Mouse (Mus musculus) thymus, postnatal 36 days (tissue): ENCODE measurements around the gene Nubp1.

ENCODE experiments used
- DNase-seq, 2 experiments: peaks; one replicate each; pipeline ENCODE4 v3.0.0; 2022; ENCODE audit warnings: mixed read lengths in 2 of 2

Nubp1 gene

GRCm38 (mm10) chr16:10417723-10418259 lies 6.0 kb downstream of the Nubp1 start:
- DNase-seq = no peak

- no peak for DNase-seq
Observed at GRCm38 (mm10) chr16:10420447-10421054, 8.8 kb downstream of the Nubp1 start.

- no peak for DNase-seq
Observed at GRCm38 (mm10) chr16:10431911-10432310, 20.2 kb downstream of the Nubp1 start.

GRCm38 (mm10) chr16:10432387-10432786 lies 20.6 kb downstream of the Nubp1 start:
- DNase-seq = no peak

DNA sequence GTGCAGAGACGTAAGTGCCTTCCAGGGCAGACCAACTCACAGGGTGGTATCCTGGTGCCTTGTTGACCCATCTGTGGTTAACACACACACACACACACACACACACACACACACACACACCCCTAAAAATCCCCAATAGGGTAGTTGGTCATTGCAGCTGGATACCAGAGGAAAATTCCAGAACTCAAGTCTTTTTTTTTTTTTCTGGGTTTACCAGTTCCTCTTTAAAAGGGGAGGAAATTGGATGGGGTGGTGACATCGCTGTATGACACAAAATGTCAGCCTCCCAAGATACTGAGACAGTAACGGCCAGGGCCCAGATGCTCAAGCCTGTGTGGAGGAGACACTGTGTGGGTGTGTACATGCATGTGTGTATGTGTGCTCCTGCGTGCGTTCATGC lies 21.6 kb downstream of the Nubp1 start:
- no peak for DNase-seq

DNA sequence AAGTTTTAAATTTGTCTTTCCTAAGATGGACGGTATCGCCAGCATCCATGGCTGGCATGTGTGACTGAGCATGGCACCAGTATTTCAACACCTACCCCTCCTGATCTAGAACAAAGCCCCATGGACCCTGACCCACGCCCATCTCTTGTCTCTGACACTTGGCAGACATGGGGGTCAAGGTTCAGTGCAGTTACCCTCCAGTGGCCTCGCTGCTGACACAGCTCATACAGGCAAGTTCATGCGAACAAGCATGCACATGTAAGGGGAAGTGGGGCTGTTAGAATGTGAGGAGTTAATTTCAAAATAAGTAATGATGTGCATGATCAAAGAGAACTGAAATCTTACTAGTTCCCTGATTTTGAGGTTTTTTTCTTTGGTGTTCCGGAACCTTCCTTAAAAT lies 24.4 kb downstream of the Nubp1 start:
- no peak for DNase-seq

GRCm38 (mm10) chr16:10438055-10438454 lies 26.3 kb downstream of the Nubp1 start:
- DNase-seq = no peak

- DNase-seq = no peak
Observed at GRCm38 (mm10) chr16:10441328-10441727, 29.6 kb downstream of the Nubp1 start.

DNA sequence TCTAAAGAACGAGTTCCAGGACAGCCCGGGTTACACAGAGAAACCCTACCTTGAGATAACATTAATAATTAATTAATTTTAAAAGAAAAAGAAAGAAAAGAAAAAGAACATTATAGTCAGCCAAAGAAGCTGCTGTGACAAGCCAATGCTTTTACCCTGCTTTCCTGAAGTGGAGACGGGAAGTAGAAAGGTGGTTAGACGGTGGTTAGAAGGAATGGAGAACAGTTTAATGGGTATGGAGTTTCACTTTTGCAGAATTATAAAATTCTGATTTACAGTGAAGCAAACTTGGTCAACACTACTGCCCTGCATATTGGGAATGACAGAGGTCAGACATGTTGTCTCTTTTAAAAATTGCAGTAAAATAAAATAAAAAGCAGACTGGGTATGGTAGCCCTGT lies 30.0 kb downstream of the Nubp1 start:
- no peak for DNase-seq

DNA sequence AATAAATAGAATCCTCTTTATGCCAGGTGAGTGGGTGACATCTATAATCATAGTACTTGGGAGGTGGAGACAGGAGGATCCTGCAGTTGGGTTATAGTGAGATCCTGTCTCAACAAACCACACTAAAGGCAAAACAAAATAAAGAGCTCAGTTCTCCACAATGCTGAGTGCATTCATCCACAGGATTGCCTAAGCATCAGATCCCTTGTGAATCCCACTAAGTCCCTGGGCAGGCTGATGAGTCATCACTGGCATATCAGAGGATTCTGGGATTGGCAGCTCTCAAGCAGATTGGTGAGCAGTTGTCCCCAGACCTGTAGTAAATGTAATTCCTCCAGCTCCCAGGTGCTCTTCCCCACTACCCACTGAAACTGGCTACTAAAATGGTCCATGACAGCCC lies 32.0 kb downstream of the Nubp1 start:
- DNase-seq = no peak

- no peak for DNase-seq
Observed at GRCm38 (mm10) chr16:10446573-10447263, 35.0 kb downstream of the Nubp1 start.

DNA sequence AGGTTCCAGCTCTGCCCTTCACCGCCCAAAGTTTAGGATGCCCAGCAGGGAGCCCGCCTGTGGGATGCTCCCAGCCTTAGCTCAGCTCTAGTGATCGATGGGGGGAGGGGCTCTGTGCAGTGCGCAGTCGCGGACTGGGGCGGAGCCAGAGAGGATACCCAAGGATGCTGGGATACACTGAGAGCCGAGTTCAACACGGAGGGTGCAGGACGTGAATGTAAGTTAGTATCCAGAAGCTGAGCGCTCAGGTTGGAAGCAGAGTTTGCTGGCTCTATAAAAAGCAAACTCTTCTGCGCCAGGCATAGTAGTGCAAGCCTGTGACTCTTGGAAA lies 35.5 kb downstream of the Nubp1 start, which contains the start of gene Tvp23a:
Gene Tvp23a (minus strand): TSS at position 99 of the 331 bp plus-strand sequence.
- no peak for DNase-seq

DNA sequence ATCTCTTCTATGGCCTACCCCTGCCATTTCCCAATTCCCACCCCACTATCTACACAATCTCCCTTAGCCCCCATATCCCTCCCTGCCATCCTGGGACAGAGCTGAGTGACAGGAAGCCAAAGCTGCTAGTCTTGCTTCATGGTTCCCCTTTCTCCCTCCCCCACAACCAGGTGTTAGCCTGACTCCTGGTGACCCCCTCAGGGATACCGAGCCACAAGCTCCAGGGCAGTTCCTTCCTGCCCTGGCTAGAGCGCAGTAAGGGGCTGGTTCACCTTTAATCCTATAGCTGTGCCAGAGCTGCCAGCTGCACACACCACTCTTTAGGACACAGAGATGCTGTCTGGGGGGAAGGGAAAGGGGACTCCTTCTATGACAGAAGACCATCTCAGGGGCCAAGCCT lies 36.0 kb downstream of the Nubp1 start:
- no peak for DNase-seq

- no peak for DNase-seq
Observed at GRCm38 (mm10) chr16:10448931-10449330, 37.2 kb downstream of the Nubp1 start.

GRCm38 (mm10) chr16:10451906-10452305 lies 40.2 kb downstream of the Nubp1 start:
- DNase-seq = no peak

GRCm38 (mm10) chr16:10452445-10452896 lies 40.7 kb downstream of the Nubp1 start:
- peak; percentile 12 to 14 for DNase-seq

DNA sequence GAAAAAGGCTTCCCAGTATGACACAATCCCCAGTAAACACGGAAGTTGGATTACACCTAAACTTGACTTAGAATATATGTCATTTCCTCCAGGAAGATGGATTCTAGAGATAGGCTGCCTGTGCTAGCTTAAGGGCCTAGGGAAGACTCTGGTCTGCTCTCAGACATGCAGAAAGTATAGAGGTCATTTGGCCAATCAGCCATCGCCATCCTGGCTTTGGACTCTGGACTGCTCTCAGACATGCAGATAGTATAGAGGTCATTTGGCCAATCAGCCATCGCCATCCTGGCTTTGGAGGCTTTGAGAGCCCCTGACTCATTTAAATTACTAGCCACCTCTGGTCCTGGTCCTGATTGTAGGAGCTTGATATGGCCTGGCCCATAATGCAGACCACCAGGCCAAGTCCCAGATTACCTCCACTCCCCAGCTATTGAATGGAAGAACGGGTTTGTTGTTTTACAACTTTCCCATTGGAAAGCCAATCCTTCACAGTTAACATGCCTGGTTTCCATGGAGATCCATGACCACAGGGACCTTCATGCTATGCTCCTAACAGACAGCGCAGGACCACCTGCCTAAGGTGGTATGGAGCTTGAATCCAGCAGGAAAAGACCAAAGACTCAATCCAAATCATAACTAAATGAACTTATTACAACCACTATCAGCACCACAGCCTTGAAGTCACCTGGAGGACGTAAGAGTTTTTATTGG lies 42.3 kb downstream of the Nubp1 start:
- no peak for DNase-seq

GRCm38 (mm10) chr16:10454583-10454974 lies 42.8 kb downstream of the Nubp1 start:
- no peak for DNase-seq

GRCm38 (mm10) chr16:10460188-10460587 lies 48.4 kb downstream of the Nubp1 start:
- no peak for DNase-seq

GRCm38 (mm10) chr16:10461178-10461577 lies 49.4 kb downstream of the Nubp1 start:
- no peak for DNase-seq

DNA sequence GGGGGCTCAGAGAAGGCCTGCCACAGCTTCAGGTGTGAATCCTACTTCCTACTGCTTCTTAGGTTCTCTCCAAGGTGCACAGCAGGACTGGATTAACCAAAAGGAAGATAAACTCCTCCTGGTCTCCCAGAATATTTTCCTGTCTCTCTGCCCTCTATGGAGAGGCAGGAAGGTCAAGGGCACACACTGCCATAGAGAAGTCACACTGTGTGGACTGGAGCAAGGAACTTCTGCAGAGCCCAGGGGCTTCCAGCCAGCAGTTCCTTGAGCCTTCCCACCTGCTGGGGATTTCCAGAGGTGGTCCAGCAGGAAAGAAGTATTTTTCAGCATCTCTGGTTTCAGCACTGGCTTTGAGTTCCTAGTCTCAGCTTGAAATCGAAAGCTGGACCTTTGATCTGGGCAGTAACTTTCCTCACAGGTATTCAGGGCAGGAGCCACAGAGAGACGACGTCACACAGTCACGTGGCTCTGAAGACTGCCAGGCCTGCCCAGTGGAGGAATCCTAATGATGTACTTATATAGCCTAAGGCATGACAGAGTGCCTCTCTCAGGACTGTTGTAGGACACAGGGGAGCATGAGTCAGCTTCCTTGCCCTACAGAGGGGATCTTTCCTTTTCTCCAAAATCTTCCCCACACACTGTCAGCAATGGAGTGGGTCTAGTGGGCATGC lies 53.4 kb downstream of the Nubp1 start:
- DNase-seq = no peak

GRCm38 (mm10) chr16:10467391-10468107 lies 55.8 kb downstream of the Nubp1 start:
- no peak for DNase-seq

GRCm38 (mm10) chr16:10468201-10468600 lies 56.5 kb downstream of the Nubp1 start:
- DNase-seq = no peak
